Mouse (Mus musculus): ENCODE data around the gene Atp13a4.

DNA sequence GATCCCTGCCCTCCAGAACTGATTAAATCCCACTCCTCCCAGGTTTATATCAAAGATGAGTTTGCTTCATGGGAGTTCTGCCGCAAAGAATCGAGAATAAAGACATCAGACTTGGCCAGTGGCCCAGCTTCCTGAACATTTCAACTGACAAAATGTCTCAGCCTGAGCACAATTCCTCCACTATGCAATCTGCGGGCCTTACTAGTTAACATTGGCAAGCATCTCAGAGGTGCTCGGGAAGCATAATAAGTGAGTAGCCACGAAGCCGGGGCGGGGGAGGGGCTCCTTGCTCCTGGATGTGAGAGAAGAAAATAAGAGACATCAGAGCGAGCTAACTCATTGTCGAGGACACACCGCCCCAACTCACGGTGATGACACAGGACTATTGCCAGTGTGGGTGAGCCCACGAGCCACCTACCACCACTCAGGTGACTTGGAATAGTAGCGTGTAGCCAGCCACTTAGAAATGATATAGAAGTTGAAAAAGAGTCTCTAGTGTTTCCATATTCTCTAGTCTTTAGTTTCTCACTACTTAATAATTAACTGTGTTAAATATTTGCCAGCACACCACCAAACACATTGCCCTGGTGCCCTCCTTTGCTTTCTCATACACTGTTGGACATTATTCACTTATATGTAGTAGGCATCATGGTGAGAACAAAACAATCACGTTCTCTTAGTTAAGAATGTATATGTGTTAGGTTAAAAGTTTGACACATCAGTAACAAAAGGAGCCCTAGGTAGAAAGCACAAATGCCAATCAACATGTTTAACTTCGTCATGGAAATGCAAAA lies 8.1 kb downstream of the Atp13a4 start:
- TF ChIP-seq CTCF (IDR thresholded peaks at IDR 0.05; ENCODE audit: insufficient read depth, low read length) (no peak), POLR2A (IDR thresholded peaks at IDR 0.05; ENCODE audit: borderline replicate concordance, extremely low read depth, low read depth, low read length) (no peak)
